Mouse (Mus musculus) erythroblast, adult 5-6 weeks (primary cell): ENCODE measurements around the gene Pbx2. TPM values are rescaled to one million over a fixed set of nuclear protein-coding genes. Genes with fewer than 3 reads are reported as not detected.
"Not testable (repeated sequence)": the region's sequence is repeated elsewhere in the genome, so short reads cannot be mapped to it uniquely, and the experiment has no call there.

Experiments
- ATAC-seq: replicated peaks from 2 replicates; pipeline ENCODE4 v1.8.0; 2016; ENCODE audit warnings: moderate number of reproducible peaks, mild to moderate bottlenecking, moderate TSS enrichment, inconsistent platforms; ENCODE audit not compliant: poor library complexity, low FRiP score, severe bottlenecking
- total RNA-seq, 2 experiments: library from RNA; stranded (forward) in 1 of 2; stranded (reverse) in 1 of 2; fragments of 150-400 nt in 1 of 2; fragments of 200-764, 138-1000 nt in 1 of 2; gene quantifications; 2 replicates each; pipeline versions ENCODE4 v1.2.3 to v1.2.4; 2015 to 2017; ENCODE audit warnings: low replicate concordance in 2 of 2

Gene Pbx2
- total RNA-seq (2015; ENCODE audit: low replicate concordance) (8.4 and 10.4 TPM in 2 replicates), total RNA-seq (2017; ENCODE audit: low replicate concordance) (5.5 and 5.9 TPM in 2 replicates)

- ATAC-seq, result no peak
These were observed at the start of gene Pbx2 for GRCm38 (mm10) chr17:34591029-34591993. Pbx2 (plus strand) TSS chr17:34591266.

GRCm38 (mm10) chr17:34543567-34543966, 47.5 kb upstream of the Pbx2 start:
- not testable (repeated sequence) for ATAC-seq

GRCm38 (mm10) chr17:34546797-34547196, 44.3 kb upstream of the Pbx2 start:
- ATAC-seq, result no peak

- no peak for ATAC-seq
These were observed 43.5 kb upstream of the Pbx2 start for GRCm38 (mm10) chr17:34547601-34548000.

- ATAC-seq, result no peak
These were observed 41.9 kb upstream of the Pbx2 start for GRCm38 (mm10) chr17:34549156-34549555.

GRCm38 (mm10) chr17:34549843-34550242, 41.2 kb upstream of the Pbx2 start:
- ATAC-seq, result no peak

GRCm38 (mm10) chr17:34555483-34555882, 35.6 kb upstream of the Pbx2 start:
- ATAC-seq, result peak; percentile 81

GRCm38 (mm10) chr17:34556406-34556805, 34.7 kb upstream of the Pbx2 start:
- no peak for ATAC-seq

GRCm38 (mm10) chr17:34557411-34557810, 33.7 kb upstream of the Pbx2 start:
- ATAC-seq, result no peak

GRCm38 (mm10) chr17:34559116-34559515, 31.9 kb upstream of the Pbx2 start:
- no peak for ATAC-seq

GRCm38 (mm10) chr17:34559895-34560294, 31.2 kb upstream of the Pbx2 start:
- ATAC-seq, result no peak

- no peak for ATAC-seq
These were observed 30.6 kb upstream of the Pbx2 start for GRCm38 (mm10) chr17:34560438-34560837.

GRCm38 (mm10) chr17:34561200-34561599, 29.9 kb upstream of the Pbx2 start:
- no peak for ATAC-seq

GRCm38 (mm10) chr17:34562595-34562994, 28.5 kb upstream of the Pbx2 start:
- ATAC-seq, result no peak

GRCm38 (mm10) chr17:34563354-34563753, 27.7 kb upstream of the Pbx2 start:
- no peak for ATAC-seq

GRCm38 (mm10) chr17:34564003-34564421, 27.1 kb upstream of the Pbx2 start, which contains the start of gene Notch4:
Notch4 (plus strand) TSS chr17:34564268.
- no peak for ATAC-seq

- no peak for ATAC-seq
These were observed 26.3 kb upstream of the Pbx2 start for GRCm38 (mm10) chr17:34564796-34565195.

- ATAC-seq, result no peak
These were observed 23.8 kb upstream of the Pbx2 start for GRCm38 (mm10) chr17:34567311-34567710.

GRCm38 (mm10) chr17:34568421-34568820, 22.6 kb upstream of the Pbx2 start:
- no peak for ATAC-seq

GRCm38 (mm10) chr17:34569919-34570318, 21.1 kb upstream of the Pbx2 start:
- ATAC-seq, result no peak

- ATAC-seq, result peak; percentile 45; the same call in 1 of the 2 replicates
These were observed 19.2 kb upstream of the Pbx2 start for GRCm38 (mm10) chr17:34571875-34572274.
